Mouse (Mus musculus) neural tube, embryonic 12.5 days (tissue): ENCODE measurements at regions not wholly inside any gene's neighbourhood (a gene's known extent, or its start where the extent isn't known, plus 50 kb on each side); places are given as distances from the start of the nearest gene placed in this dataset.
A peak's percentile ranks its signal among the peaks of the same experiment; 100 is the strongest.

Source experiments
- ATAC-seq: fragments of 200-750 bp; cut with Nextera tagmentation; 2 replicates; pipeline ENCODE4 v1.8.0; 2017; ENCODE audit warnings: low read depth, mild to moderate bottlenecking, moderate TSS enrichment, moderate library complexity; ENCODE audit not compliant: low FRiP score
- H3K27ac ChIP-seq: fragments of 300-500 bp; sonication (generic); 2 replicates; pipeline ENCODE4 v1.5.1; 2016
- H3K27me3 ChIP-seq: fragments of 300-500 bp; sonication (generic); replicated peaks from 2 replicates; pipeline ENCODE4 v1.6.1; 2016; ENCODE audit warnings: mild to moderate bottlenecking
- H3K36me3 ChIP-seq: fragments of 300-500 bp; sonication (generic); 2 replicates; pipeline ENCODE4 v1.6.1; 2016; ENCODE audit warnings: mild to moderate bottlenecking
- H3K4me1 ChIP-seq: fragments of 300-500 bp; sonication (generic); 2 replicates; pipeline ENCODE4 v1.6.1; 2016
- H3K4me2 ChIP-seq: fragments of 300-500 bp; sonication (generic); replicated peaks from 2 replicates; pipeline ENCODE4 v1.6.1; 2016; ENCODE audit warnings: mild to moderate bottlenecking
- H3K4me3 ChIP-seq: fragments of 300-500 bp; sonication (generic); 2 replicates; pipeline ENCODE4 v1.5.1; 2016
- H3K9ac ChIP-seq: fragments of 300-500 bp; sonication (generic); 2 replicates; pipeline ENCODE4 v1.6.1; 2016; ENCODE audit warnings: mild to moderate bottlenecking
- H3K9me3 ChIP-seq: fragments of 300-500 bp; sonication (generic); 2 replicates; pipeline ENCODE4 v1.6.1; 2016; ENCODE audit warnings: mild to moderate bottlenecking
- WGBS: fragments of 180-500 bp; shearing (Covaris S2); methylation state at CpG from one replicate; pipeline ENCODE4 v1.1.7; 2016; 5-methylcytosine and 5-hydroxymethylcytosine counted together

- Histone ChIP-seq H3K4me3 (no peak overlapping the region), H3K36me3 (no peaks in the 10 kb centered on the region), H3K4me2 (no peak overlapping the region), H3K27ac (no peak overlapping the region), H3K9ac (no peak overlapping the region), H3K9me3 (no peaks in the 10 kb centered on the region), H3K27me3 (no peaks in the 10 kb centered on the region), H3K4me1 (no peaks in the 10 kb centered on the region)
- no peak for ATAC-seq
- 82% methylated on average over 4 of the region's 4 CpGs for WGBS
Measured at GRCm38 (mm10) chr7:123823976-123824375, 158.7 kb upstream of the Hs3st4 start.

- no peaks in the 10 kb centered on the region for H3K36me3 ChIP-seq
- H3K4me3 ChIP-seq: no peak overlapping the region
- no peak overlapping the region for H3K9ac ChIP-seq
- no peak overlapping the region for H3K4me2 ChIP-seq
- WGBS: 93% methylated on average over 5 of the region's 5 CpGs
- H3K27ac ChIP-seq: no peak overlapping the region
- ATAC-seq: no peak
- no peaks in the 10 kb centered on the region for H3K9me3 ChIP-seq
- H3K4me1 ChIP-seq: no peaks in the 10 kb centered on the region
- no peaks in the 10 kb centered on the region for H3K27me3 ChIP-seq
Measured at GRCm38 (mm10) chr7:123826406-123826805, 156.3 kb upstream of the Hs3st4 start.

GRCm38 (mm10) chr7:123842552-123842951, 140.1 kb upstream of the Hs3st4 start:
- H3K27ac ChIP-seq: no peak overlapping the region
- no peak for ATAC-seq
- H3K36me3 ChIP-seq: no peaks in the 10 kb centered on the region
- H3K4me3 ChIP-seq: no peak overlapping the region
- no peak overlapping the region for H3K4me2 ChIP-seq
- 96% methylated on average over 7 of the region's 7 CpGs for WGBS
- no peaks in the 10 kb centered on the region for H3K9me3 ChIP-seq
- no peaks in the 10 kb centered on the region for H3K4me1 ChIP-seq
- no peak overlapping the region for H3K9ac ChIP-seq
- H3K27me3 ChIP-seq: no peaks in the 10 kb centered on the region

GRCm38 (mm10) chr7:123847081-123847480, 135.6 kb upstream of the Hs3st4 start:
- Histone ChIP-seq H3K27ac (no peak overlapping the region), H3K27me3 (no peaks in the 10 kb centered on the region), H3K9me3 (no peaks in the 10 kb centered on the region), H3K9ac (no peak overlapping the region), H3K4me1 (no peaks in the 10 kb centered on the region), H3K4me3 (no peak overlapping the region), H3K36me3 (no peaks in the 10 kb centered on the region), H3K4me2 (no peak overlapping the region)
- WGBS: 91% methylated on average over 4 of the region's 4 CpGs
- ATAC-seq: no peak

- Histone ChIP-seq H3K36me3 (no peaks in the 10 kb centered on the region), H3K4me2 (no peak overlapping the region), H3K9me3 (no peaks in the 10 kb centered on the region), H3K27me3 (no peaks in the 10 kb centered on the region), H3K9ac (no peak overlapping the region), H3K4me3 (no peak overlapping the region), H3K4me1 (no peaks in the 10 kb centered on the region), H3K27ac (no peak overlapping the region)
- WGBS: 13% methylated on average over 5 of the region's 5 CpGs
- ATAC-seq: no peak
Measured at GRCm38 (mm10) chr7:123848644-123849043, 134.0 kb upstream of the Hs3st4 start.

GRCm38 (mm10) chr7:123849220-123849619, 133.4 kb upstream of the Hs3st4 start:
- Histone ChIP-seq H3K27me3 (no peaks in the 10 kb centered on the region), H3K9me3 (no peaks in the 10 kb centered on the region), H3K27ac (no peak overlapping the region), H3K4me1 (no peaks in the 10 kb centered on the region), H3K36me3 (no peaks in the 10 kb centered on the region), H3K9ac (no peak overlapping the region), H3K4me3 (no peak overlapping the region), H3K4me2 (no peak overlapping the region)
- WGBS: 47% methylated on average over 3 of the region's 3 CpGs
- ATAC-seq: no peak

GRCm38 (mm10) chr7:123850272-123851197, 132.1 kb upstream of the Hs3st4 start:
- H3K4me2 ChIP-seq: no peak overlapping the region
- H3K9me3 ChIP-seq: no peaks in the 10 kb centered on the region
- H3K27me3 ChIP-seq: no peaks in the 10 kb centered on the region
- WGBS: 73% methylated on average over 10 of the region's 10 CpGs
- 0 out of 2 replicates have a peak, but pooled peaks have one; percentile 41 for ATAC-seq
- no peak overlapping the region for H3K4me3 ChIP-seq
- no peaks in the 10 kb centered on the region for H3K4me1 ChIP-seq
- H3K9ac ChIP-seq: no peak overlapping the region
- no peaks in the 10 kb centered on the region for H3K36me3 ChIP-seq
- H3K27ac ChIP-seq: no peak overlapping the region

- ATAC-seq: no peak
- H3K9ac ChIP-seq: no peak overlapping the region
- no peak overlapping the region for H3K4me3 ChIP-seq
- H3K9me3 ChIP-seq: no peaks in the 10 kb centered on the region
- H3K4me1 ChIP-seq: no peaks in the 10 kb centered on the region
- no peaks in the 10 kb centered on the region for H3K27me3 ChIP-seq
- H3K36me3 ChIP-seq: no peaks in the 10 kb centered on the region
- WGBS: 71% methylated on average over 6 of the region's 6 CpGs
- H3K27ac ChIP-seq: no peak overlapping the region
- no peak overlapping the region for H3K4me2 ChIP-seq
Measured at GRCm38 (mm10) chr7:123857539-123857938, 125.1 kb upstream of the Hs3st4 start.

GRCm38 (mm10) chr7:123861706-123862105, 121.0 kb upstream of the Hs3st4 start:
- Histone ChIP-seq H3K9me3 (no peaks in the 10 kb centered on the region), H3K4me2 (no peak overlapping the region), H3K9ac (no peak overlapping the region), H3K4me3 (no peak overlapping the region), H3K27ac (no peak overlapping the region), H3K36me3 (no peaks in the 10 kb centered on the region), H3K27me3 (no peaks in the 10 kb centered on the region), H3K4me1 (no peaks in the 10 kb centered on the region)
- WGBS: 91% methylated on average over 2 of the region's 2 CpGs
- ATAC-seq: no peak

- Histone ChIP-seq H3K9me3 (no peaks in the 10 kb centered on the region), H3K4me3 (no peak overlapping the region), H3K9ac (no peak overlapping the region), H3K36me3 (no peaks in the 10 kb centered on the region), H3K4me1 (no peaks in the 10 kb centered on the region), H3K4me2 (no peak overlapping the region), H3K27me3 (no peaks in the 10 kb centered on the region), H3K27ac (no peak overlapping the region)
- no peak for ATAC-seq
- WGBS: 87% methylated on average over 4 of the region's 4 CpGs
Measured at GRCm38 (mm10) chr7:123896759-123897444, 85.8 kb upstream of the Hs3st4 start.

GRCm38 (mm10) chr7:123907946-123908840, 74.5 kb upstream of the Hs3st4 start:
- H3K4me2 ChIP-seq: no peak overlapping the region
- no peak overlapping the region for H3K27ac ChIP-seq
- H3K4me3 ChIP-seq: no peak overlapping the region
- no peaks in the 10 kb centered on the region for H3K27me3 ChIP-seq
- H3K36me3 ChIP-seq: no peaks in the 10 kb centered on the region
- H3K9ac ChIP-seq: no peak overlapping the region
- no peaks in the 10 kb centered on the region for H3K4me1 ChIP-seq
- H3K9me3 ChIP-seq: no peaks in the 10 kb centered on the region
- ATAC-seq: no peak
- 86% methylated on average over 6 of the region's 6 CpGs for WGBS

- Histone ChIP-seq H3K9ac (no peak overlapping the region), H3K36me3 (no peaks in the 10 kb centered on the region), H3K4me1 (no peaks in the 10 kb centered on the region), H3K9me3 (no peaks in the 10 kb centered on the region), H3K27ac (no peak overlapping the region), H3K27me3 (no peaks in the 10 kb centered on the region), H3K4me2 (no peak overlapping the region), H3K4me3 (no peak overlapping the region)
- 97% methylated on average over 2 of the region's 2 CpGs for WGBS
- ATAC-seq: no peak
Measured at GRCm38 (mm10) chr7:123921461-123921860, 61.2 kb upstream of the Hs3st4 start.
